Comparison of ENCODE assay signal across 18 mouse cellular contexts in the genomic region with DNA sequence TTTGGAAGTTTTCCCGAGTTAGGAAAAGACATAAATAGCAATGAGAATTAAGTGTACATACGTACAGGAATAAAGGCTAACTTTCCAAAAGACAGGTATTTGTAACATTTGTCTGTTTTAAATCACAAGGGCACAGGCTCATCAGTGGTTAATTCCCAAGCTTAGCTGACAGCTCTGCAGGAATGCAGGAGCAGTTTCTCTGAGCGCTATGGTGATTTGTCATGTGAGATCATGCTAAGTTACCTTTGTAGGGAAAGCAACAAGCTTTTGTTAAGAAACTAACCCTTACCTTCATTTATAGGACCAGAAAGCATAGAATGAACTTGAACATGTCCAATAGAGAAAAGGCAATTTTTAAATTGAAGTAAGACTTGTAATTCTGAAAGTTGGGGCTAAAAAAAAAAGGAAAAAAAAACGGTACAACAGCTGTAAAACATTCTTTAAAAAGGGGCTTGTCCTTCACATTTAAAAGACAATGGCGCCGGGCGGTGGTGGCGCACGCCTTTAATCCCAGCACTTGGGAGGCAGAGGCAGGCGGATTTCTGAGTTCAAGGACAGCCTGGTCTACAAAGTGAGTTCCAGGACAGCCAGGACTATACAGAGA. TPM values are rescaled to one million over a fixed set of nuclear protein-coding genes. Genes with fewer than 3 reads are reported as not detected.
"Had no signal": no experiment of that assay in that cellular context is flagged by ENCODE, and none has a peak within 500 bp of the region (broad histone marks: within the 10 kb centered on the region; RNA-seq: fewer than 3 reads in every experiment).

No protein-coding gene starts in this region.

- ATAC-seq: lung, postnatal 0 days; midbrain, embryonic 13.5 days; midbrain, embryonic 15.5 days had no signal

- H3K36me3 ChIP-seq: lung, embryonic 15.5 days; midbrain, embryonic 13.5 days; midbrain, embryonic 15.5 days; neural tube, embryonic 12.5 days; stomach, embryonic 15.5 days had no signal

- DNase-seq: lung, adult 2 months; lung, postnatal 14 days; lung, postnatal 36 days; right cerebral cortex, postnatal 14 days; thymus, adult 2 months; thymus, postnatal 25 days; thymus, postnatal 4 days had no signal

- H3K27me3 ChIP-seq: lung, embryonic 15.5 days; midbrain, embryonic 13.5 days; midbrain, embryonic 15.5 days; neural tube, embryonic 12.5 days; stomach, embryonic 15.5 days had no signal

- H3K9ac ChIP-seq: lung, embryonic 15.5 days; midbrain, embryonic 13.5 days; midbrain, embryonic 15.5 days; neural tube, embryonic 12.5 days; stomach, embryonic 15.5 days had no signal

- H3K4me3 ChIP-seq: lung, embryonic 15.5 days; megakaryocyte, embryonic 14.5 days; midbrain, embryonic 13.5 days; midbrain, embryonic 15.5 days; neural tube, embryonic 12.5 days; stomach, embryonic 15.5 days had no signal

- H3K27ac ChIP-seq: lung, embryonic 15.5 days; macrophage; midbrain, embryonic 13.5 days; midbrain, embryonic 15.5 days; neural tube, embryonic 12.5 days; stomach, embryonic 15.5 days; stomach, postnatal 0 days had no signal

- H3K4me2 ChIP-seq: lung, embryonic 15.5 days; midbrain, embryonic 11.5 days; midbrain, embryonic 13.5 days; midbrain, embryonic 15.5 days; neural tube, embryonic 12.5 days; stomach, embryonic 15.5 days had no signal

- H3K9me3 ChIP-seq: lung, embryonic 15.5 days; midbrain, embryonic 15.5 days; stomach, embryonic 15.5 days had no signal

RNA-seq across cellular contexts. Expression of a gene that starts 13.6 kb away (rescaled TPM):
- polyA plus RNA-seq: macrophage; spleen, adult 2 months had no signal
